Mouse (Mus musculus): ENCODE data around the gene Clrn2. TPM values are rescaled to one million over a fixed set of nuclear protein-coding genes. Genes with fewer than 3 reads are reported as not detected.
"Not testable (repeated sequence)": the region's sequence is repeated elsewhere in the genome, so short reads cannot be mapped to it uniquely, and the experiment has no call there.

Clrn2 gene
- 1 to 10 TPM in 1 of 2 experiments, under 1 TPM in 1; 0.61 to 1.0 TPM for total RNA-seq (2021)
- long read RNA-seq = 0 reads

DNA sequence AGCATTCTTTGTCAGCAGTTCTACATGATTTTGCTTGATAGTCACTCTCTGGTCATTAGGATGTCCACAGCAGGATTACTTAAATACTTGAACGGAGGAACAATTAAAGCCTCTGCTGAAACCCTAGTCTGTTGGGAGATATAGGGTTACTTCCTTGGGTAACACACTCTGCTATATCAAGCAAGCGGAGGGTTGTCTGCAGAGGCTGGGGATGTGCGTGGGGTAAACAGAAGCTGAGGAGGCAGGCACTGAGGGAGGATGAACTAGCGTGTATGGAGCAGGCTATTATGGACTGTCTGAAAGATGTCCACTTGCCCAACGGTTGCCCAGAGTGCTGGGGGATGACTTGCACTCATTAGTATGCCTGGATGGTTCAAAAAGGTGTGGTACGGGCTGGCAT is at the start of gene Clrn2:
TSS of gene Clrn2 (plus strand) at position 301 of the 400 bp plus-strand sequence.
- no peak for DNase-seq (ENCODE audit: low spot score in 2 of 2)

DNA sequence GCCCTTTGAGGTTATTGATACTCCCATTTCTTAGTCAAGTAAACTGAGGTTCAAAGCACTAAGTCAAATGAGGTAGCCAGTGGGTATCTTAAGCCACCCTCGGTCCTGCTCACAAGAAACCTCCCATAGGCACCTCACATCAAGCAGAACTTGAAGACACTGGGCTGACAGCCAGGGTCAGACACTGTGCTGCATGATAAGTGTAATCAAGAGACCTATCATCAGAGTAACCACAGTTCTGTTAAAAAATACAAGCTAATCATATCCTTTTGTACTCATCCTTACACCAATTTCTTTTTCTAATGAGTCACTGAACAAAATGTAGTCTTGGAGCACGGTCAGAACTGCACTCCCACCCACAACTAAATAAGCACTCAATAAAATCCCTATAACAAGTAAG is 47.4 kb upstream of the Clrn2 start:
- DNase-seq (ENCODE audit: low spot score in 2 of 2) = no peak

DNA sequence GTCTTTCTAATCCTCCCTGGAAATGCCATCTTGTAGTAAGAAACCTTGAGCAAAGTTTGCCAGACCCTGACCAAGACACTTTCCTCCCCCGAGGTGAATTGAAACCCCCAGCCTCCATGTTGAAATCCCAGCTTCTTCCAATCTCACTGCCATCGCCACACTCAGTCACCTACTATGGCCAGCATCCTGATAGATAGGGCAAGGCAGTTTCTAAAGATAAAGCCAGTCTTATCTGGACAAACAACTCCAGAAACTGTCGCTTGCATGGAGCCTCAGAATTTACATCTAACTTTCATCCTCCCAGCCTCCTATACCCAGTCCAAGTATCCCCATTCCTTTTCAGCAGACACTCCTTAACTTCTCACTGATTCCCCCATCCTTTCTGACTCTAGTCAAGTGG is 37.1 kb upstream of the Clrn2 start:
- no peak for DNase-seq (ENCODE audit: low spot score in 2 of 2)

- no peak for DNase-seq (ENCODE audit: low spot score in 2 of 2)
Observed at GRCm38 (mm10) chr5:45417859-45418443, 35.6 kb upstream of the Clrn2 start.

GRCm38 (mm10) chr5:45419841-45420638 is 33.5 kb upstream of the Clrn2 start:
- no peak for DNase-seq (ENCODE audit: low spot score in 2 of 2)

DNA sequence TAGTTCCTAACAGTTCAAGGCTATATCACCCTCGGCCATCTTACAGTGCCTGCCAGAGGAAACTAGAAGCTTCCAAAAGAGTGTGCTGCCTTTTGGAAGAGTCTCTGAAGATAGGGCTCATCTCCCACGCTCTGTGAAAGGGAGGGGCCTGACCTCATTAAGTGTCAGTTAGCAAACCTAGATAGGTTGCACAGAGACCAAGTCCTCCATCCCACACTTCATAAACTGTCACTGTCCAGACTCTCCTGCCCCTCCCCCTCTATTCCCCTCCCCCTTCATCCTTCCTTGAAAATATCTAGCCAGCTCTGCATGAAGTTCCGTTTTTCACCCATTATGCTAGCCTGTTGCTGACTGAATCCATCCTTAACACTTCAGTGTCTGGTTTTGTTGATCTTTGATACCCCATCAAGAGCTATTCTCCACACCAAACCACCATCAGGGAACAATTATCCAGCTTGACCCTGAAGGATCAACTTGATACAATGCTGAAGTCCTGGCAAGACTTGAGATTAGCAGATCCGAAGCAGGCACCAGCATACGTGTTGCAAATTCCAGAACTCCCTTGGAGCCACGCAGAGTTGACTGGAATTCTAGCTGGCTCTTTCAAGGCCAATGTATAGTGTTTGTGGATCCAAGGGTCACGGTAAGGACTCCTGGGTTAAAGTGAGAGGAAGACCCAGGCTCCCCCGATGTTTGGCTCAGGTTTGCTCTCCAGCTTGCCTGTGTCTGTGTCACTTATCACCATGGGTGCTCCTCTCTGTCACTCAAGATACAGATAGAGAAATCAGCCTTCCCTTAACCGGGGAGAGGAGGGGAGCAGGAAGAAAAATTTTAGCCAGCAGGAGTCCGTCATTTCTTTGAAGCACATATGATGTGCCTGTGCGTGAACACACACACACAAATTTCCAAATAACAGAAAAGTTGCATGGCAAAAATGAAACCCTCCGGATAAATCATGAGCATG is 31.4 kb upstream of the Clrn2 start:
- no peak for DNase-seq (ENCODE audit: low spot score in 2 of 2)

DNA sequence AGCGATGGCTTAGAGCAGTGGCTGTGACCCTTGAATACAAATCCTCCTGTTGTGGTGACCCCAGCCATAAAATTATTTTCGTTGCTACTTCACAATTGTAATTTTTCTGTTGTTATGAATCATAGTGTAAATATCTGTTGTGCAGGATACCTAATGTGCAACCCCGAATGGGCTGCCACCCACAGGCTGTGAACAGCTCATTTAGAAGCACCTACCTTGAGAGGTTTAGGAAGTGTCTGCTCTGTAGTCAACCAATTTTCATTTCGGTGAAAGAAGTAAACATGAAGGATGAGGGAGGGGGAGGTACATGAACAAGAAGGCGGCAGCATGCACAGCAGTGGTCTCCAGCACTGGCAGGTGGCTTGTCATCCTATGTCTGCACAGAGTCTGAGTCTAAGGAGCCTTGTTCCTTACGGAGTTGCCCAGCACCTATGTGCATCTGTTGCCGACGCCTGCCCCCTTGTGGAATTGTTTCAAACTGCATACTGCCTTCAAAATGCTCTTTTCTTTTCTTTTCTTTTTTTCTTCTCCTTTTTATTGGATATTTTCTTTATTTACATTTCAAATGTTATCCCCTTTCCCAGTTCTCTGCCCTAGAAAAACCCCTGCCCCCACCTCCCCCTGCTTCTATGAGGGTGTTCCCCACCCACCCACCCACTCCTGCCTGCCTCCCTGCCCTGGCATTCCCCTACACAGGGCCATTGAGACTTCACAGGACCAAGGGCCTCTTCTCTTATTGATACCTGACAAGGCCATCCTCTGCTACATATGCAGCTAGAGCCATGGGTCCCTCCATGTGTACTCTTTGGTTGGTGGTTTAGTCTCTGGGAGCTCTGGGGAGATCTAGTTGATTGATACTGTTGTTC is 29.3 kb upstream of the Clrn2 start:
- peak; percentile 26 to 72 for DNase-seq (ENCODE audit: low spot score in 2 of 2)

- DNase-seq (ENCODE audit: low spot score in 2 of 2) = not testable (repeated sequence)
Observed at GRCm38 (mm10) chr5:45425771-45426170, 27.8 kb upstream of the Clrn2 start.

DNA sequence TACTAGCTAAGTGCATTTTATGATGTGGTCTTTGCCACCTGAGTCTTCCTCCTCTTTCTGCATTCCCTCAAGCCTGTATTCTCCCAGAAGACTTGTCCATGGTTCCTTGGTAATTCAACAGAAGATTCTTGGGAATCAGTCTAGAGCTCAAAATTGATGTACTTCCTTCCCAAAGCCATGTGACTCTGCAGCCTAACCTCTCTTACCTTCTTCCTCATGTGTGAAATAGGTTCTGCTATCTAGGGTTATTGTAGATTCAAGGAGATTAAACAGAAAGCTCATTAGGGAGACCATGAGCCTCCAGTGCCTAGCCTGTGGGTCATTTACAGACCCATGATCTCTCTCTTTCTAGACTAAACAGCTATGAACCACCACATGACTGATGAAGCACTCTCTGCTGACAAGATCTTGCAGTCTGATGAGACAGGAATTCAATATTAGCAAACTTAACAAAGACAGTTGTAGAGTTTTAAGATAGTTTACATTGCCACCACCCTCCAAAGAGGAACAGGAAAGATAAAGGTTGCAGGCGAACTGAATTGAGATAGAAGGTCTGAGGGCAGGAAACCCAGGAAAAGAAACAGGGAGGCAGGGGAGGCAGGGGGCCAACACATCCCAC is 27.0 kb upstream of the Clrn2 start:
- no peak for DNase-seq (ENCODE audit: low spot score in 2 of 2)

DNA sequence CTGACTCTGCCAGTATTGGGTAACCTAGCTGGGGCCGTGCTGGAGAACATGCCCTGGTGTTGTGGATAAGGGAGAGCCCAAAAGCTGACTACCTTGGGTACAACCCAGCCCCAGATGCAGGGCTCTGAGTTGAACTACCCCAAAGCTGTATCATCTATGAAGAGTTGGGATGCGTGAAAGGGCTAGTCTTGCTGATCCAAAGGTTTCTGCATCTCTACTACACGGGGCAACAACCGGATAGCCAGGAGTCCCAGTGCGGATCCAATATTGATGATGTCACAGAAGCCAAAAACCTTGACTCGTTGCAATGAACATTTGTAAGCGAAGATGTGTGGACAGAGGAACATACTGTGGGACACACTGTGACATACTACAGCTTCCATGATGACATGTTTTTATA is 25.7 kb upstream of the Clrn2 start:
- no peak for DNase-seq (ENCODE audit: low spot score in 2 of 2)

DNA sequence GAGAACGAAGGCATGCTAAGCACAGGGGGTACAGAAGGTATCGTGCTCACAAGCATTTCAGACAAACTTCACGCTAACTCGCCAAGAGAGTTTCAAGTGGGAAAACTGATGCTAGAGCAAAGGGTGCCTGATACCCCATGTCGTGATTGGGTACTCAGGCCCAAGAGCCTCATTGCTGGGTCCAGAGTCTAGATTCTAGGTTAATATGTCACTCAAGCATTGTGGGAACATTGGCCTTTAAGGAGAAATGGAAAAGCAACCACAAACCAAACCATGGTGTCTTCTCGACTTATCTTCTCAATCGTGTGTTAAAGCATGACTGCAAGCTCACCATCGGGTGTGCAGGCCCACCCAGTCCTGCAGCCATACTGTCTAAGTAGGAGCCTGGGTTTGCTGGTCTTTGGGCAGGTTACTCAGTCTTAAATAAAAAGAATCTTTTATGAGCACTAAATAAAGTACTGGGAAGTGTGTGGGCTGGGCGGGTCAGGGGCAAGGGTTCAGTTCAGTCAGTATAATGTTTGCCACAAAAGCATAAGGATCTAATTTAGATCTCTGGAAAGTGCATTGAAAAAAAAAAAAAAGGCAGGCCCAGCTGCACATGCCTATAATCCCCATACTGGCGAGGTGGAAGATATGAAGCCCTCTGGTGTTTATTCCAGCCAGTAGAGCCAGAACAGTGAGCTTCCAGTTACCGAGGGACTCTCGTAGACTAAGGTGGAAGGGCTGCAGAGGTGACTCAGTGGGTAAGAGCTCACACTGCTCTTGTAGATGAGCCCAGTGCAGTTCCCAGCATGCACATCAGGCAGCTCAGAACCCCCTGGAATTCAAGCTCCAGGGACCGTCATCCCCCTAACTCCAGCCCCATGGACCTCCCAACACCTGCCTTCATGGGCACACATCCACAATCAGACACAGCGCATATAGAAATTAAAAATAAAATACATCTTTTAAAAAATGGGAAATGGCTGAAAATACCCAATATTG is 17.3 kb upstream of the Clrn2 start:
- no peak for DNase-seq (ENCODE audit: low spot score in 2 of 2)

DNA sequence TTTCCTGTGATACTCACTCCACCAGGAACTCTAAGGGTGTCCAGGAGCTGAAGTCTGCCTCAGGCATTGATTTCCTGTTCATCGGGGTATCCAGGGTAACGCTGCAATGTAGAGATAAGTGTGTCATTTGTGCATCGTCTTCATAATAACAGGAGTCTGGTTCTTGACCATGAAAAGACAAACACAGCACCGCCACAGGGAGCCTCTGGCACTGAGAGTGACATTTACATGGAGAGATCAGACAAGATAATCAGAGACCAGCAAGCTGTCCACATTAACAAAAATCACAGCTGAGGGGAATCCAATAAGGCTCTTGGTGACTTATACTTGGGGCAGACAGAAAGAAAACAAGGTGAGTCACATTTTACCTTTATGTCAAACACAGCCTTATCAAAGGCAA is 15.7 kb upstream of the Clrn2 start:
- DNase-seq (ENCODE audit: low spot score in 2 of 2) = no peak

DNA sequence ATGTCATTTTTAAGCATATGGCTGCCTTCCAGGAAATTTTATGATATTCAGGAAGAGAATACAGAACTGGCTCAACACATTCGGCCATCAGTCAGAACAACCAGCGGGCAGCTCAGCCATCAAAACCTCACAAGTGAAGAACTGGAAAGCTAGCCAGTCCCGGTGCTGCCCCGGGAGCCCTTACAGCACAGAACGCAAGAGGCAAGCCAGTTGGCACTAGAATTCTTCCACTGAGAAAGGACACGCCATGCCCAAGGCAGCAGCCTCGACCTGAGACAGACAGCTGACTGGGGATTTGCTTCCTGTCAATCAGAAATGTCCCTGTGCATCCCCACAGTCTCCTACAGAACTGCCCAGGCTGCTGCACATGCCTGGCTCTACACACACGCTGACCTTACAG is 15.2 kb upstream of the Clrn2 start:
- no peak for DNase-seq (ENCODE audit: low spot score in 2 of 2)

DNA sequence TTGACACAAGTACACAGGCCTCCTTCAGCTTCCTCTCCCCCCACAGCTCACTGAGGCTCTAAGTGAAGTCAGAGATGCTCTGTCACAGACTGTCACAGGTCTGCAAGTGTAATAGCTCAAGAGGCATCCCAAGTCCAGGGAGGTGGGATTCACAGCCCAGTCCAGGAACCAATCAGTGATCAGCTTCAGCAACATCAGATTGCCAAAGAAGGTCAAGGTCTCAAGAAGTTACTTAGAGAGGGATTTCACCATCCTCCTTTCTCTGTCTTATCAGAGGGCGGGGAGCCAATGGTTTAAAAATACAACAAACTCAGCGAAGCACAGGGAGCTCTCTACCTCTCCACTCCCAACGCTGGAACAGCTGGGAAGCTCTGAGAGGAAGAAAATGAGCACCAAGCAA is 12.4 kb upstream of the Clrn2 start:
- no peak for DNase-seq (ENCODE audit: low spot score in 2 of 2)

- DNase-seq (ENCODE audit: low spot score in 2 of 2) = no peak
Observed at GRCm38 (mm10) chr5:45441745-45442144, 11.8 kb upstream of the Clrn2 start.

GRCm38 (mm10) chr5:45444130-45444832 is 9.3 kb upstream of the Clrn2 start:
- DNase-seq (ENCODE audit: low spot score in 2 of 2) = no peak

DNA sequence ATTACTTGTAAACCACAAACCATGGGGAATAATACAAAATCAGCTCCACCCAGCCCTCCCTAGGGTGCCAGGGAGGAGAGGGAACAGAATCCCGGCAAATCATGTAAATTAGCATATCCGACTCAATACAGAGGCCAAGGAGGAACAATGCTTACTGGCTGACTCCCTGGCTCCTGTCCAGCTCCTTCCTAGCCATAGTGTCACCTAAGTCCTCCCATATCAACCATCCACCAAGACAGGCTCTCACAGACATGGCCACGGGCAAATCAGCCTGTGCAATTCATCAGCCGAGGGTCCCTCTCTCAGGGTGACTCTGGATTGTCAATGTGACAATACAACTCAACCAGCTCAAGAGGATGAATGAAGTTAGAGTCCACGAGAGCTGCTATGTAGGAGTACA is 4.9 kb upstream of the Clrn2 start:
- no peak for DNase-seq (ENCODE audit: low spot score in 2 of 2)

DNA sequence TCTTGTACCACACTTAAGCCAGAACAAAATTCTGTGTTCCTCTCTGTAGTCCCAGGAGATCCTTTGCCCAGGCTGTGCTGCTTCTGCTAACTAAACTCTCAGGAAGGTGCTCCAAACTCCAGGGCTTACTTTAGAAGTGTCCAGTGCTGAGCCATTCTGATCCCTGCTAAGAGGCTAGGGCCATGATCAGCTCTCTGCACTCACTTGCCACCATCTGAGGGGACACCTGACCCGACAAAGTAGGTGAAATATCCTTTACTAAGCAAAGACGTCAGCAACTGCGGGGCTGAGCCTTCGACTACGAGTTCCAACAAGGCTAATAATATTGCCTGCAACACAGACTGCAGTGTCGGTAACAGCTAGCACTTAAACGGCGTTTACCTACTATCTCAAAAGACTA is 4.3 kb upstream of the Clrn2 start:
- DNase-seq (ENCODE audit: low spot score in 2 of 2) = no peak

Measured in layer of hippocampus, adult 18-20 months (tissue).